Mouse (Mus musculus) liver, embryonic 14.5 days (tissue): Measurements from ENCODE around the gene Gimap5.

Experiments
- CTCF ChIP-seq: IDR thresholded peaks from 2 replicates; pipeline ENCODE4 v1.5.1; 2016; ENCODE audit warnings: antibody characterized with exemption, low read depth, control low read depth
- EP300 ChIP-seq: IDR thresholded peaks from 2 replicates; pipeline ENCODE4 v1.6.1; 2016; ENCODE audit warnings: antibody characterized with exemption, low read depth

DNA sequence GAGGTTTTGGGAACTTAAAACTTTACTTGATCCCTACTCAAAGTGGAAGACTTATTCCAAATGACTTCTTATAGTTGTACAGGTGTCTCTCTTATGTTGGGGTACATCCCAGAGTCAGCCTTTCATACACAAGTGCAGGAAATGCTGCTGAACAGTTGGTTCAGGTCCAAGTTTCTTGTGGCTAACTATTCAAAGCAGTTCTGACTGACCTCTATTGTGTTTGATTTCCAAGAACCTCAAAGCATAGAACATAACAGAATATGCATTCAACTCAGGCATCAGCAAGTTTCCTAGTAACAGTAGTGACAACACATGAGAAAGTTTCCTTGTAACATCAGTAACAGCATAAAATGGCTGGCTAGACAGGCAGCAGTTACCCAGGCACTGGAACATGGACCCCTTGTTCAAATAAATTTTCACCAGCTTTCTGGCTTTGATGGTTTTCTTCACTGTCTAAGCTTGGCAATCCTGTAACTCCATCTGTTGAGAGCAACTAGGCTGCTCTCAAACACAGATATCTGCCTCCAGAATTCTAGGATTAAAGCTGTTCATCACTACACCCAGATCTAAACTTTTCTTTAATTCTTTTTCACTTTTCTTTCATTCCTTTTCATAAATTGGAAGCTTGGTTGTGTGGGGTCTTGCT lies 57.5 kb downstream of the Gimap5 start:
- no peak for TF ChIP-seq CTCF
- TF ChIP-seq EP300 = no peak
